In the genomic region with DNA sequence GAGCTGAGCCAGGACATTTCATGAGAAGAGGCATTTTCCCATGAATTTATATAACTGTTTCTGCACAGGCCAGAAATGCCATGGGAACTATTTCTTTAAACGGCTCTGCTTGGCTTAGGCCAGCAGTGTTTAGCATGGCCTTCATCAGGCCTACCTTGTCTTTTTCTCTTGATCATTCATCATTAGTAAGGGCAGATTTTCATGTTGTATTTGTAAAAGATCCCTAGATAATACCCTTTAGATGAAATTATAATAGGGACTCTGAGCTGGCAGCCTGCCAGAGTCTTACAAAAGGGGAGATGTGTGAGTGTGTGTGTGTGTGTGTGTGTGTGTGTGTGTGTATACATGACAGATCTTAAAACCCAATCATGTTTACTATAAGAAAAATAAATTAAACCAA, we compare ENCODE assay signal across 17 mouse cellular contexts.
DNase-seq lines count a peak whose midpoint lies in the region; ATAC-seq and TF ChIP-seq lines count a peak whose summit lies in the region.
"Had no signal": no experiment of that assay in that cellular context is flagged by ENCODE, and none has a peak within 500 bp of the region (broad histone marks: within the 10 kb centered on the region; RNA-seq: fewer than 3 reads in every experiment).

No protein-coding gene starts in this region.

- H3K9me3 ChIP-seq in embryonic facial prominence, embryonic 14.5 days (ENCODE audit: control insufficient read depth, low read length) = no peaks in the 10 kb centered on the region
- H3K9me3 ChIP-seq in embryonic facial prominence, embryonic 10.5 days = no peaks in the 10 kb centered on the region
- H3K9me3 ChIP-seq in midbrain, embryonic 13.5 days = no peaks in the 10 kb centered on the region
- H3K9me3 ChIP-seq in midbrain, postnatal 0 days (ENCODE audit: low read length) = no peaks in the 10 kb centered on the region
- no peaks in the 10 kb centered on the region for H3K9me3 ChIP-seq in forebrain, embryonic 13.5 days (replicated peaks)
- no peaks in the 10 kb centered on the region for H3K9me3 ChIP-seq in midbrain, embryonic 15.5 days
- H3K9me3 ChIP-seq: heart, embryonic 10.5 days; stomach, embryonic 15.5 days had no signal

- H3K4me2 ChIP-seq in embryonic facial prominence, embryonic 14.5 days (ENCODE audit: low read depth, low read length) = no peak overlapping the region
- H3K4me2 ChIP-seq in midbrain, embryonic 13.5 days (replicated peaks) = no peak overlapping the region
- no peak overlapping the region for H3K4me2 ChIP-seq in midbrain, postnatal 0 days (ENCODE audit: low read depth, low read length, poor library complexity, severe bottlenecking)
- no peak overlapping the region for H3K4me2 ChIP-seq in forebrain, embryonic 13.5 days
- H3K4me2 ChIP-seq in midbrain, embryonic 15.5 days = no peak overlapping the region
- H3K4me2 ChIP-seq: stomach, embryonic 15.5 days had no signal

- H3K4me1 ChIP-seq in embryonic facial prominence, embryonic 14.5 days (ENCODE audit: control insufficient read depth, insufficient read depth, low read length) = peaks cover 9% of the 10 kb centered on the region
- peaks cover 12% of the 10 kb centered on the region for H3K4me1 ChIP-seq in embryonic facial prominence, embryonic 10.5 days
- H3K4me1 ChIP-seq in midbrain, embryonic 13.5 days (replicated peaks) = peaks cover 30% of the 10 kb centered on the region
- 0 out of 2 replicates have a peak, but pooled peaks cover 3% of the 10 kb centered on the region for H3K4me1 ChIP-seq in midbrain, postnatal 0 days (ENCODE audit: insufficient read depth, low read length)
- H3K4me1 ChIP-seq in forebrain, embryonic 13.5 days = peaks cover 33% of the 10 kb centered on the region
- peaks cover 17% of the 10 kb centered on the region for H3K4me1 ChIP-seq in midbrain, embryonic 15.5 days

- no peak for TF ChIP-seq CTCF in midbrain, postnatal 0 days (IDR thresholded peaks at IDR 0.05)

- H3K9ac ChIP-seq in embryonic facial prominence, embryonic 14.5 days (ENCODE audit: low read depth, low read length) = no peak overlapping the region
- H3K9ac ChIP-seq in midbrain, embryonic 13.5 days (replicated peaks) = 0 out of 2 replicates have a peak overlapping the region, but pooled peaks have one; percentile 14
- H3K9ac ChIP-seq in midbrain, postnatal 0 days (replicated peaks; ENCODE audit: low read length, poor library complexity, severe bottlenecking) = no peak overlapping the region
- H3K9ac ChIP-seq in forebrain, embryonic 13.5 days = no peak overlapping the region
- no peak overlapping the region for H3K9ac ChIP-seq in midbrain, embryonic 15.5 days
- H3K9ac ChIP-seq: liver, embryonic 14.5 days; stomach, embryonic 15.5 days had no signal

- H3K27ac ChIP-seq in embryonic facial prominence, embryonic 14.5 days (replicated peaks; ENCODE audit: low read depth, low read length) = no peak overlapping the region
- no peak overlapping the region for H3K27ac ChIP-seq in embryonic facial prominence, embryonic 10.5 days (replicated peaks)
- H3K27ac ChIP-seq in midbrain, embryonic 13.5 days = no peak overlapping the region
- no peak overlapping the region for H3K27ac ChIP-seq in midbrain, postnatal 0 days (ENCODE audit: low read depth, low read length)
- peak overlapping the region; percentile 66 for H3K27ac ChIP-seq in forebrain, embryonic 13.5 days
- H3K27ac ChIP-seq in midbrain, embryonic 15.5 days = 0 out of 2 replicates have a peak overlapping the region, but pooled peaks have one; percentile 51
- H3K27ac ChIP-seq: heart, embryonic 10.5 days; liver, embryonic 14.5 days; stomach, embryonic 15.5 days had no signal

- DNase-seq in embryonic facial prominence, embryonic 14.5 days (ENCODE audit: low spot score) = peak; percentile 46
- no peak for DNase-seq in embryonic facial prominence, embryonic 10.5 days (ENCODE audit: low spot score)
- no peak for DNase-seq in midbrain, postnatal 0 days (ENCODE audit: low spot score)
- DNase-seq in cerebellum, adult 11 months = no peak
- no peak for DNase-seq in adrenal gland, adult 18-20 months (ENCODE audit: low spot score in 2 of 2)
- DNase-seq: adrenal gland, postnatal 36 days; cerebellum, adult 11-12 months; kidney, adult 11 months; kidney, postnatal 25 days; lung, postnatal 4 days; thymus, postnatal 4 days had no signal

- 22% methylated on average over 1 of the region's 1 CpGs for WGBS in embryonic facial prominence, embryonic 14.5 days
- WGBS in embryonic facial prominence, embryonic 10.5 days = 78% methylated on average over 1 of the region's 1 CpGs
- 21% methylated on average over 1 of the region's 1 CpGs for WGBS in midbrain, embryonic 13.5 days
- WGBS in midbrain, postnatal 0 days = 12% methylated on average over 1 of the region's 1 CpGs
- WGBS in forebrain, embryonic 13.5 days = 6% methylated on average over 1 of the region's 1 CpGs
- whole genome bisulfite sequencing in midbrain, embryonic 15.5 days = 5% methylated on average over 1 of the region's 1 CpGs

- H3K36me3 ChIP-seq in embryonic facial prominence, embryonic 14.5 days (ENCODE audit: control insufficient read depth, insufficient read depth, low read length) = no peaks in the 10 kb centered on the region
- H3K36me3 ChIP-seq in embryonic facial prominence, embryonic 10.5 days (replicated peaks) = no peaks in the 10 kb centered on the region
- no peaks in the 10 kb centered on the region for H3K36me3 ChIP-seq in midbrain, embryonic 13.5 days
- no peaks in the 10 kb centered on the region for H3K36me3 ChIP-seq in midbrain, postnatal 0 days (ENCODE audit: insufficient read depth, low read length)
- no peaks in the 10 kb centered on the region for H3K36me3 ChIP-seq in forebrain, embryonic 13.5 days (ENCODE audit: poor library complexity, severe bottlenecking)
- no peaks in the 10 kb centered on the region for H3K36me3 ChIP-seq in midbrain, embryonic 15.5 days (replicated peaks)
- H3K36me3 ChIP-seq: heart, embryonic 10.5 days; stomach, embryonic 15.5 days had no signal

- ATAC-seq in embryonic facial prominence, embryonic 14.5 days (ENCODE audit: low read depth) = peak; percentile 33; the same call in 1 of the 2 replicates
- peak; percentile 55; the same call in 1 of the 2 replicates for ATAC-seq in midbrain, embryonic 13.5 days
- ATAC-seq in midbrain, postnatal 0 days (ENCODE audit: low FRiP score) = no peak
- ATAC-seq in forebrain, embryonic 13.5 days = peak; percentile 37; the same call in 1 of the 2 replicates
- no peak for ATAC-seq in midbrain, embryonic 15.5 days (replicated peaks)

- H3K27me3 ChIP-seq in embryonic facial prominence, embryonic 14.5 days (replicated peaks; ENCODE audit: control insufficient read depth, insufficient read depth, low read length) = no peaks in the 10 kb centered on the region
- H3K27me3 ChIP-seq in embryonic facial prominence, embryonic 10.5 days (replicated peaks; ENCODE audit: low read depth, poor library complexity, severe bottlenecking) = no peaks in the 10 kb centered on the region
- peaks cover 2% of the 10 kb centered on the region; the same call in 1 of the 2 replicates for H3K27me3 ChIP-seq in midbrain, embryonic 13.5 days
- no peaks in the 10 kb centered on the region for H3K27me3 ChIP-seq in midbrain, postnatal 0 days (ENCODE audit: insufficient read depth, low read length)
- no peaks in the 10 kb centered on the region for H3K27me3 ChIP-seq in forebrain, embryonic 13.5 days
- H3K27me3 ChIP-seq in midbrain, embryonic 15.5 days (replicated peaks) = no peaks in the 10 kb centered on the region; the same call in 1 of the 2 replicates
- H3K27me3 ChIP-seq: stomach, embryonic 15.5 days had no signal

- H3K4me3 ChIP-seq in embryonic facial prominence, embryonic 14.5 days (ENCODE audit: low read depth, low read length) = no peak overlapping the region
- no peak overlapping the region for H3K4me3 ChIP-seq in embryonic facial prominence, embryonic 10.5 days
- H3K4me3 ChIP-seq in midbrain, embryonic 13.5 days (replicated peaks) = no peak overlapping the region
- no peak overlapping the region for H3K4me3 ChIP-seq in midbrain, postnatal 0 days (ENCODE audit: low read depth, low read length)
- H3K4me3 ChIP-seq in forebrain, embryonic 13.5 days = no peak overlapping the region
- no peak overlapping the region for H3K4me3 ChIP-seq in midbrain, embryonic 15.5 days
- H3K4me3 ChIP-seq: heart, embryonic 10.5 days; stomach, embryonic 15.5 days had no signal

Comparison
In these comparisons a context has a peak if more than half of its experiments do, and no peak if none do; other contexts are left out.
1. ATAC-seq: peak in embryonic facial prominence, embryonic 14.5 days (single experiment), midbrain, embryonic 13.5 days (single experiment) and forebrain, embryonic 13.5 days (single experiment); none in midbrain, postnatal 0 days (single experiment) and midbrain, embryonic 15.5 days (single experiment).
2. H3K27ac ChIP-seq: peak in forebrain, embryonic 13.5 days (single experiment) and midbrain, embryonic 15.5 days (single experiment); none in embryonic facial prominence, embryonic 14.5 days (single experiment), embryonic facial prominence, embryonic 10.5 days (single experiment), midbrain, embryonic 13.5 days (single experiment) and midbrain, postnatal 0 days (single experiment).